Mouse (Mus musculus) liver, embryonic 14.5 days (tissue): ENCODE measurements around the gene Zfp512b.

Experiments
- CTCF ChIP-seq: IDR thresholded peaks from 2 replicates; pipeline ENCODE4 v1.5.1; 2016; ENCODE audit warnings: antibody characterized with exemption, low read depth, control low read depth
- EP300 ChIP-seq: IDR thresholded peaks from 2 replicates; pipeline ENCODE4 v1.6.1; 2016; ENCODE audit warnings: antibody characterized with exemption, low read depth

DNA sequence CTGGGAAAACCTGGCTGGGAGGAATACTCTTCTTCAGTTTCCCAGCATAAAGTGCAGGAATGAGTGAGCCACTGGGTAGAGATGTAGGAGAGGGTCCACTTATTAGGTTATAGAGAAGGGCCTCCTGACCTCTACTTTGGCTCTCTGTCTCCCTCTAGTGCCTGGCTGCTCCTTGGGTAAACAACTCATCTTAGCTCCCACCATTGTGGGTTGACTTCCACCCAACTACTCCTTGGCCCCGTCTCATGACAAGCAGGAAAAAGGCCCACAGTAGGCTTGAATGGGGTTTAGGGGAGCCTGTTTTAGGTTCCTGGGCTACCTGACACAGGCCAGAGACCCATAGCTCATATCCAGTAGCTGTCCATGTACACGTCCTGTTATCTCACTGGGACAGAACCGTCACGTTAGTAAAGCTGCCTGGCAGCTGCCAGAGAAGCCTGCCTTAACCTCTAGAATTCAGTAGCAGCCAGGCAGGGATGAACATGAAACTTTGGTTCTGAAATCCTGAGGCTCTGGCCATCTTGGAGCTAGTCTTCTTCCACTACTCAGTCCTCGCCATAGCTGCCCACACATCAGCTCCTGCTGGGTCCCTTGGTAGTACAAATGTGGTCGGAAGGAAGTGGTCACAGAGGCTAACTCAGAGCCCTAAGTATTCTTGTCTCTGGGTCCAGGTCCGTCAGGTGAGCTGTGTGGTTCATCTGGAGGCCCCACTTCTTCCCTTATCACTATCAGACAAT is 24.2 kb downstream of the Zfp512b start:
- TF ChIP-seq CTCF: peak; percentile 87
- TF ChIP-seq EP300: peak; percentile 67
